Mouse (Mus musculus) C2C12 (cell line): Measurements from ENCODE around the gene Gm28845.

Source experiments
- CEBPB ChIP-seq: IDR thresholded peaks from one replicate; pipeline ENCODE4 v1.6.1; 2011; ENCODE audit warnings: low read depth, mild to moderate bottlenecking, control low read depth, moderate library complexity
- CTCF ChIP-seq: IDR thresholded peaks from one replicate; pipeline ENCODE4 v1.5.1; 2011; ENCODE audit not compliant: control insufficient read depth, insufficient read depth, insufficient read length
- FOSL1 ChIP-seq: IDR thresholded peaks from one replicate; pipeline ENCODE4 v1.8.0; 2011; ENCODE audit warnings: mild to moderate bottlenecking, low read length; ENCODE audit not compliant: poor library complexity, insufficient read depth, severe bottlenecking

GRCm38 (mm10) chr1:65082188-65082587 is 37.2 kb downstream of the Gm28845 start, which contains the start of gene Crygb:
- no peak for TF ChIP-seq CTCF
- TF ChIP-seq FOSL1 = no peak
- no peak for TF ChIP-seq CEBPB
